37 mouse cellular contexts compared by ENCODE assay signal in the genomic region with DNA sequence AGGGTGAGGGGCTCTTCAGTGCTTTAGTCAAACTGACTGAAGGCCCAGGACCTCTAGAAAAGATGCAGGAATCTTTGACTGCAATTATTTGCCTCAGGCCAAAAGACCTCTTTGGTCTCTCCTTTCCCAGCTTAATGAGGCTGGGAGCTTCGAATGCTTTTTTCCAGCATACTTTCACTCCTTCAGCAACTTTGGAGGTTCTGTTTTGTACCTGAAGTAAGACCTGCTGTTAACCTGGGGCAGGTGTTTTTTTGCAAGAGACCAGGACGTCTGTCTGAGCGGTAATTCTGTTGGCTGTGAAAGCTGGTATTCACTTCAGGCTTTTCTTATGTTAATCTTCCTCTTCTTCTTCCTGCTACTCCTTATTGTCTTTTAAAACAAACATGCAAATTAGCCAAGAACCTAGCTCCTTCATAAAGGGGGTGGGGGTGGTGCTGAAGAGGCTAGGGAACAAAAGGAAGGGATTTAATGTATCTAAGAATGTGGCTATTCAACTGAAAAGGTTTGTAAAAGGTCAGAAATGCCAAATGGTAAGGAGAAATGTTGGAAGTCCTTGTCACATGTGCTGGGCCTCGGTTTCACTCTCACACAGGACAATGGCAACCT. TPM values are rescaled to one million over a fixed set of nuclear protein-coding genes. Genes with fewer than 3 reads are reported as not detected.
DNase-seq lines count a peak whose midpoint lies in the region; ATAC-seq and TF ChIP-seq lines count a peak whose summit lies in the region.
"Had no signal": no experiment of that assay in that cellular context is flagged by ENCODE, and none has a peak within 500 bp of the region (broad histone marks: within the 10 kb centered on the region; RNA-seq: fewer than 3 reads in every experiment).

No protein-coding gene starts in this region.

- peak overlapping the region; percentile 44 for H3K27ac ChIP-seq in hindbrain, embryonic 11.5 days (ENCODE audit: low read depth, low read length)
- no peak overlapping the region for H3K27ac ChIP-seq in hindbrain, embryonic 14.5 days
- no peak overlapping the region for H3K27ac ChIP-seq in neural tube, embryonic 11.5 days (ENCODE audit: low read depth, low read length)
- H3K27ac ChIP-seq in neural tube, embryonic 15.5 days (replicated peaks) = no peak overlapping the region
- 0 out of 2 replicates have a peak overlapping the region, but pooled peaks have one; percentile 29 for H3K27ac ChIP-seq in forebrain, postnatal 0 days (ENCODE audit: low read depth, low read length)
- H3K27ac ChIP-seq: hindbrain, embryonic 15.5 days; kidney, embryonic 15.5 days; layer of hippocampus, adult 2 months; liver, embryonic 12.5 days had no signal

- H3K4me3 ChIP-seq in hindbrain, embryonic 11.5 days (ENCODE audit: low read depth, low read length) = no peak overlapping the region
- H3K4me3 ChIP-seq in hindbrain, embryonic 14.5 days (replicated peaks; ENCODE audit: low read length) = no peak overlapping the region
- H3K4me3 ChIP-seq in neural tube, embryonic 11.5 days (ENCODE audit: low read depth, low read length) = no peak overlapping the region
- no peak overlapping the region for H3K4me3 ChIP-seq in neural tube, embryonic 15.5 days (replicated peaks)
- H3K4me3 ChIP-seq in forebrain, postnatal 0 days (ENCODE audit: low read depth, low read length) = no peak overlapping the region
- H3K4me3 ChIP-seq: erythroblast, embryonic 14.5 days; hindbrain, embryonic 15.5 days; kidney, embryonic 15.5 days; layer of hippocampus, adult 2 months; liver, embryonic 12.5 days; megakaryocyte, embryonic 14.5 days had no signal

- ATAC-seq in hindbrain, embryonic 11.5 days (ENCODE audit: low FRiP score) = peak; percentile 63
- ATAC-seq in hindbrain, embryonic 14.5 days (ENCODE audit: low FRiP score) = no peak
- ATAC-seq in neural tube, embryonic 11.5 days (ENCODE audit: insufficient read depth, low FRiP score, low TSS enrichment) = 0 out of 2 replicates have a peak, but pooled peaks have one; percentile 32
- no peak for ATAC-seq in neural tube, embryonic 15.5 days (ENCODE audit: low FRiP score)
- ATAC-seq in forebrain, postnatal 0 days = no peak
- ATAC-seq: liver, embryonic 12.5 days; liver, postnatal 0 days had no signal

- DNase-seq in hindbrain, embryonic 11.5 days (ENCODE audit: low spot score) = no peak
- DNase-seq in hindbrain, embryonic 14.5 days (ENCODE audit: low spot score) = no peak
- no peak for DNase-seq in neural tube, embryonic 11.5 days (ENCODE audit: low spot score)
- peak; percentile 99 for DNase-seq in R1 (ENCODE audit: low read depth, low spot score)
- no peak for DNase-seq in forebrain, postnatal 0 days
- DNase-seq in layer of hippocampus, adult 18-20 months (ENCODE audit: low spot score in 2 of 2) = no peak
- DNase-seq in cerebellum, postnatal 14 days = no peak
- DNase-seq: adrenal gland, postnatal 14 days; B cell, adult 2 months; cerebellum, adult 11 months; cerebellum, adult 9-10 months; embryo, embryonic 11 days; gastrocnemius, postnatal 14 days; heart, postnatal 14 days; kidney, adult 18-20 months; kidney, postnatal 25 days; left cerebral cortex, postnatal 4 days; liver, postnatal 0 days; lung, postnatal 4 days; retina, postnatal 1 day; right cerebral cortex, postnatal 25 days; thymus, postnatal 14 days had no signal

- peaks cover 5% of the 10 kb centered on the region; the same call in 1 of the 2 replicates for H3K4me1 ChIP-seq in hindbrain, embryonic 11.5 days (replicated peaks; ENCODE audit: control insufficient read depth, insufficient read depth, low read length)
- H3K4me1 ChIP-seq in hindbrain, embryonic 14.5 days (replicated peaks; ENCODE audit: control insufficient read depth, insufficient read depth, low read length) = no peaks in the 10 kb centered on the region
- H3K4me1 ChIP-seq in neural tube, embryonic 11.5 days (ENCODE audit: control insufficient read depth, insufficient read depth, low read length) = no peaks in the 10 kb centered on the region
- H3K4me1 ChIP-seq in neural tube, embryonic 15.5 days = no peaks in the 10 kb centered on the region
- no peaks in the 10 kb centered on the region for H3K4me1 ChIP-seq in forebrain, postnatal 0 days (ENCODE audit: insufficient read depth)
- H3K4me1 ChIP-seq: hindbrain, embryonic 15.5 days; liver, embryonic 12.5 days; megakaryocyte, embryonic 14.5 days had no signal

- H3K9ac ChIP-seq in hindbrain, embryonic 11.5 days (ENCODE audit: low read depth, low read length) = no peak overlapping the region
- no peak overlapping the region for H3K9ac ChIP-seq in hindbrain, embryonic 14.5 days
- H3K9ac ChIP-seq in neural tube, embryonic 11.5 days (ENCODE audit: low read length) = no peak overlapping the region
- H3K9ac ChIP-seq in neural tube, embryonic 15.5 days (replicated peaks) = no peak overlapping the region
- no peak overlapping the region for H3K9ac ChIP-seq in forebrain, postnatal 0 days
- H3K9ac ChIP-seq: hindbrain, embryonic 15.5 days; kidney, embryonic 15.5 days; liver, embryonic 12.5 days; liver, postnatal 0 days had no signal

- no peak overlapping the region for H3K4me2 ChIP-seq in hindbrain, embryonic 11.5 days (replicated peaks; ENCODE audit: low read depth, low read length)
- H3K4me2 ChIP-seq in hindbrain, embryonic 14.5 days (replicated peaks) = no peak overlapping the region
- H3K4me2 ChIP-seq in neural tube, embryonic 11.5 days (ENCODE audit: low read depth) = no peak overlapping the region
- no peak overlapping the region for H3K4me2 ChIP-seq in neural tube, embryonic 15.5 days
- no peak overlapping the region for H3K4me2 ChIP-seq in forebrain, postnatal 0 days (ENCODE audit: low read depth)
- H3K4me2 ChIP-seq: hindbrain, embryonic 15.5 days; kidney, embryonic 15.5 days; liver, embryonic 12.5 days had no signal

- WGBS in hindbrain, embryonic 11.5 days = 15% methylated on average over 4 of the region's 4 CpGs
- WGBS in hindbrain, embryonic 14.5 days = 10% methylated on average over 4 of the region's 4 CpGs
- 13% methylated on average over 4 of the region's 4 CpGs for WGBS in neural tube, embryonic 11.5 days
- 22% methylated on average over 4 of the region's 4 CpGs for WGBS in neural tube, embryonic 15.5 days
- WGBS in forebrain, postnatal 0 days = 17% methylated on average over 4 of the region's 4 CpGs

- no peaks in the 10 kb centered on the region for H3K9me3 ChIP-seq in hindbrain, embryonic 11.5 days (ENCODE audit: control insufficient read depth, low read length)
- no peaks in the 10 kb centered on the region for H3K9me3 ChIP-seq in hindbrain, embryonic 14.5 days (ENCODE audit: control insufficient read depth, low read length)
- no peaks in the 10 kb centered on the region for H3K9me3 ChIP-seq in neural tube, embryonic 11.5 days (ENCODE audit: control insufficient read depth, low read length)
- no peaks in the 10 kb centered on the region for H3K9me3 ChIP-seq in neural tube, embryonic 15.5 days (replicated peaks)
- no peaks in the 10 kb centered on the region for H3K9me3 ChIP-seq in forebrain, postnatal 0 days (ENCODE audit: low read length)
- H3K9me3 ChIP-seq: hindbrain, embryonic 15.5 days; kidney, embryonic 15.5 days; liver, embryonic 12.5 days; megakaryocyte, embryonic 14.5 days had no signal

- H3K36me3 ChIP-seq in hindbrain, embryonic 11.5 days (ENCODE audit: control insufficient read depth, insufficient read depth, low read length) = no peaks in the 10 kb centered on the region
- H3K36me3 ChIP-seq in hindbrain, embryonic 14.5 days (replicated peaks; ENCODE audit: control insufficient read depth, insufficient read depth) = no peaks in the 10 kb centered on the region
- no peaks in the 10 kb centered on the region for H3K36me3 ChIP-seq in neural tube, embryonic 11.5 days (ENCODE audit: control insufficient read depth, insufficient read depth, low read length)
- no peaks in the 10 kb centered on the region for H3K36me3 ChIP-seq in neural tube, embryonic 15.5 days
- H3K36me3 ChIP-seq in forebrain, postnatal 0 days (ENCODE audit: insufficient read depth) = no peaks in the 10 kb centered on the region
- H3K36me3 ChIP-seq: hindbrain, embryonic 15.5 days; kidney, embryonic 15.5 days; liver, embryonic 12.5 days had no signal

- no peaks in the 10 kb centered on the region for H3K27me3 ChIP-seq in hindbrain, embryonic 11.5 days (ENCODE audit: control insufficient read depth, insufficient read depth, low read length)
- peaks cover 5% of the 10 kb centered on the region; the same call in 1 of the 2 replicates for H3K27me3 ChIP-seq in hindbrain, embryonic 14.5 days (ENCODE audit: control insufficient read depth, insufficient read depth, low read length)
- no peaks in the 10 kb centered on the region for H3K27me3 ChIP-seq in neural tube, embryonic 11.5 days (ENCODE audit: control insufficient read depth, insufficient read depth, low read length)
- peaks cover 12% of the 10 kb centered on the region; the same call in 1 of the 2 replicates for H3K27me3 ChIP-seq in neural tube, embryonic 15.5 days (replicated peaks)
- no peaks in the 10 kb centered on the region for H3K27me3 ChIP-seq in forebrain, postnatal 0 days (ENCODE audit: insufficient read depth, low read length)

- TF ChIP-seq CTCF in forebrain, postnatal 0 days (IDR thresholded peaks at IDR 0.05; ENCODE audit: low read depth) = no peak

RNA-seq across cellular contexts. Expression of gene Gm5089, which starts 34.6 kb away (rescaled TPM):
- polyA plus RNA-seq in hindbrain, embryonic 11.5 days (2014; fragmentation: Nextera tagmentation; extraction: Ambion mirVana) = 0.99 and 1.6 TPM in 2 replicates
- 0.50 and 1.2 TPM in 2 replicates for polyA plus RNA-seq in hindbrain, embryonic 14.5 days (2014; fragmentation: Nextera tagmentation; extraction: Ambion mirVana)
- polyA plus RNA-seq in neural tube, embryonic 11.5 days (2014; fragmentation: Nextera tagmentation; extraction: Ambion mirVana) = 0.23 and 0.35 TPM in 2 replicates
- polyA plus RNA-seq in neural tube, embryonic 15.5 days (2015; fragmentation: Nextera tagmentation; extraction: Ambion mirVana) = 0.14 and 0.60 TPM in 2 replicates
- total RNA-seq in forebrain, postnatal 0 days (2014; rRNA removed) = 0.33 and 0.38 TPM in 2 replicates
- polyA plus RNA-seq in forebrain, postnatal 0 days (2015; fragmentation: Nextera tagmentation; extraction: Ambion mirVana) = 0.12 TPM in 1 of 2 replicates, not detected in the other
- total RNA-seq in layer of hippocampus, adult 18-20 months (2021) = under 1 TPM; 0.30 to 0.38 TPM
- total RNA-seq: adrenal gland, postnatal 14 days; gastrocnemius, postnatal 14 days; granulocyte monocyte progenitor cell, adult 5-6 weeks; heart, postnatal 14 days had no signal
- polyA plus RNA-seq: embryonic facial prominence, embryonic 14.5 days; erythroblast, embryonic 14.5 days; heart, embryonic 14.5 days; intestine, embryonic 14.5 days; limb, embryonic 14.5 days; liver, embryonic 12.5 days; liver, postnatal 0 days; lung, embryonic 16.5 days; stomach, embryonic 16.5 days; urinary bladder, adult 2 months had no signal

RNA-seq across cellular contexts. Expression of gene Zic5, which starts 49.2 kb away (rescaled TPM):
- 19.1 and 20.1 TPM in 2 replicates for polyA plus RNA-seq in hindbrain, embryonic 11.5 days (2014; fragmentation: Nextera tagmentation; extraction: Ambion mirVana)
- 11.6 and 14.0 TPM in 2 replicates for polyA plus RNA-seq in hindbrain, embryonic 14.5 days (2014; fragmentation: Nextera tagmentation; extraction: Ambion mirVana)
- 10.3 and 10.8 TPM in 2 replicates for polyA plus RNA-seq in neural tube, embryonic 11.5 days (2014; fragmentation: Nextera tagmentation; extraction: Ambion mirVana)
- polyA plus RNA-seq in neural tube, embryonic 15.5 days (2015; fragmentation: Nextera tagmentation; extraction: Ambion mirVana) = 3.9 and 6.2 TPM in 2 replicates
- total RNA-seq in forebrain, postnatal 0 days (2014; rRNA removed) = 13.9 and 22.8 TPM in 2 replicates
- 5.1 and 13.8 TPM in 2 replicates for polyA plus RNA-seq in forebrain, postnatal 0 days (2015; fragmentation: Nextera tagmentation; extraction: Ambion mirVana)
- 1 to 10 TPM; 3.0 to 5.1 TPM for total RNA-seq in layer of hippocampus, adult 18-20 months (2021)
- total RNA-seq: adrenal gland, postnatal 14 days; gastrocnemius, postnatal 14 days; granulocyte monocyte progenitor cell, adult 5-6 weeks; heart, postnatal 14 days had no signal
- polyA plus RNA-seq: intestine, embryonic 14.5 days; liver, embryonic 12.5 days; liver, postnatal 0 days; lung, embryonic 16.5 days; stomach, embryonic 16.5 days; urinary bladder, adult 2 months had no signal

RNA-seq across cellular contexts. Expression of gene Zic2, which starts 59.0 kb away (rescaled TPM):
- 9.5 and 11.2 TPM in 2 replicates for polyA plus RNA-seq in hindbrain, embryonic 11.5 days (2014; fragmentation: Nextera tagmentation; extraction: Ambion mirVana)
- 10.6 and 11.4 TPM in 2 replicates for polyA plus RNA-seq in hindbrain, embryonic 14.5 days (2014; fragmentation: Nextera tagmentation; extraction: Ambion mirVana)
- 6.3 and 7.6 TPM in 2 replicates for polyA plus RNA-seq in neural tube, embryonic 11.5 days (2014; fragmentation: Nextera tagmentation; extraction: Ambion mirVana)
- polyA plus RNA-seq in neural tube, embryonic 15.5 days (2015; fragmentation: Nextera tagmentation; extraction: Ambion mirVana) = 5.1 and 6.8 TPM in 2 replicates
- 44.9 and 105 TPM in 2 replicates for total RNA-seq in forebrain, postnatal 0 days (2014; rRNA removed)
- polyA plus RNA-seq in forebrain, postnatal 0 days (2015; fragmentation: Nextera tagmentation; extraction: Ambion mirVana) = 9.6 and 16.3 TPM in 2 replicates
- total RNA-seq in layer of hippocampus, adult 18-20 months (2021) = 10 to 100 TPM; 16.1 to 18.7 TPM
- total RNA-seq: adrenal gland, postnatal 14 days; gastrocnemius, postnatal 14 days; granulocyte monocyte progenitor cell, adult 5-6 weeks had no signal
- polyA plus RNA-seq: erythroblast, embryonic 14.5 days; heart, embryonic 14.5 days; intestine, embryonic 14.5 days; kidney, embryonic 15.5 days; liver, embryonic 12.5 days; liver, postnatal 0 days; lung, embryonic 16.5 days; stomach, embryonic 16.5 days had no signal

Comparison
In these comparisons a context has a peak if more than half of its experiments do, and no peak if none do; other contexts are left out.
1. ATAC-seq: peak in hindbrain, embryonic 11.5 days (single experiment) and neural tube, embryonic 11.5 days (single experiment); none in hindbrain, embryonic 14.5 days (single experiment), neural tube, embryonic 15.5 days (single experiment) and forebrain, postnatal 0 days (single experiment).
2. H3K27ac ChIP-seq: peak in hindbrain, embryonic 11.5 days (single experiment) and forebrain, postnatal 0 days (single experiment); none in hindbrain, embryonic 14.5 days (single experiment), neural tube, embryonic 11.5 days (single experiment) and neural tube, embryonic 15.5 days (single experiment).